Mouse (Mus musculus): ENCODE measurements at regions not wholly inside any gene's neighbourhood (a gene's known extent, or its start where the extent isn't known, plus 50 kb on each side); places are given as distances from the start of the nearest gene placed in this dataset.

- DNase-seq (ENCODE audit: low read depth, low spot score): no peak
Observed at GRCm38 (mm10) chr8:89906200-89906599, 441.9 kb downstream of the Tox3 start.

DNA sequence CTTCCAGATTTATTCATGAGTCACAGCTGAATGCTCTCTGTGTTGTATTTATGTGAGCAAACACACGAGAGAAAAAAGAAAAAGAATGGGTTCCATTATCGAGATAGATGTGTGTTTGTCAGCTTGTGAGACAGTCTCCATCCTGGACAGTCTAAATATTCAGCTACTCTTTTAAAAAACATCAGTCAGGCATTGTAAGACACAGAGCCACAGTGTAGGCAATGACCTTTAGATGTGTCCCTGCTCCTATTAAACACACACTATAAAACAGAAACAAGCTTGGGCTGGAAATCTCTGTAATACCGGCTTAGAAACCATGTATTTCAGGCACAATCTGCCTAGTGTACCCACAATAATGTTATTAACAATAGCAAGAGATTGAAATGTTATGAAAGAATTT is 442.6 kb downstream of the Tox3 start:
- DNase-seq (ENCODE audit: low read depth, low spot score): no peak

GRCm38 (mm10) chr8:89903346-89903745 is 444.8 kb downstream of the Tox3 start:
- DNase-seq (ENCODE audit: low read depth, low spot score): no peak

DNA sequence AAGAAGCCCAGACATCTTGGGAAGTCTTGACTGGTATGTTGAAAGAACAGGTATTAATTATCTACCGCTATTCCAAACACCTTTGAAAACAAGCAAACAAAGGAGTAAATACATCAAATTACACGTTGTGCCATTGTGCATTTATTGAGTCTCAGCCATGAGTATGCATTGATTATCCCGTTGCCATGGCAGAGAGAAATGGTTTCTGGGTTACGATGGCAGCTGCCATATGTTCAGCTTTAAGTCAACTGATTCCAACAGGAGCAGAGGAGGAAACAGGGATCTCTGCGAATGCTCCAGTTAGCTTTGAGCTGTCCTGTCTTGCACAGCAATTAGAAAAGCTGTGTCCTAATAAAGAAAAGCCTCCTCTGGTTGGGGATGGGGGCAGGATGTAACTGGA is 475.4 kb downstream of the Tox3 start:
- DNase-seq (ENCODE audit: low read depth, low spot score): no peak

GRCm38 (mm10) chr8:89871966-89872365 is 476.2 kb downstream of the Tox3 start:
- no peak for DNase-seq (ENCODE audit: low read depth, low spot score)

DNA sequence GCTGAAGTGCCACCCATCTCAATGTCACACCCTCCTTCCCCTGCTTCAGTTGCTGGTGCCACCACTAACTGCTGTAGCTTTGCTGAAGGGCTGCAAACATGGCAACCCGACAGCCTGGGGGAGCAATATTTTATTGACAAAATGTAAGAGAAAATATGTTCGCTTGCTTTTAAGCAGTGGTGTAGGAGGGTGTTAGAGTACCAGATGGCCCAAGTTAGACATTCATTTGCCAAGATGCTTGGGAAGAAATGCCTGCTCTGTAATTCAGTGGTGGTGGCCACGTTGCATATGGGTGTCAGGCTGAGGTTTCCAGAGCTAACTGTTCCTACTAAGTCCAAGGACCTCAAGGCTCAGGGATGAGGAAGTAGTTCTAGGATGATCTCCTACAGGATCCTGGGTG is 488.3 kb downstream of the Tox3 start:
- DNase-seq (ENCODE audit: low read depth, low spot score): no peak

DNA sequence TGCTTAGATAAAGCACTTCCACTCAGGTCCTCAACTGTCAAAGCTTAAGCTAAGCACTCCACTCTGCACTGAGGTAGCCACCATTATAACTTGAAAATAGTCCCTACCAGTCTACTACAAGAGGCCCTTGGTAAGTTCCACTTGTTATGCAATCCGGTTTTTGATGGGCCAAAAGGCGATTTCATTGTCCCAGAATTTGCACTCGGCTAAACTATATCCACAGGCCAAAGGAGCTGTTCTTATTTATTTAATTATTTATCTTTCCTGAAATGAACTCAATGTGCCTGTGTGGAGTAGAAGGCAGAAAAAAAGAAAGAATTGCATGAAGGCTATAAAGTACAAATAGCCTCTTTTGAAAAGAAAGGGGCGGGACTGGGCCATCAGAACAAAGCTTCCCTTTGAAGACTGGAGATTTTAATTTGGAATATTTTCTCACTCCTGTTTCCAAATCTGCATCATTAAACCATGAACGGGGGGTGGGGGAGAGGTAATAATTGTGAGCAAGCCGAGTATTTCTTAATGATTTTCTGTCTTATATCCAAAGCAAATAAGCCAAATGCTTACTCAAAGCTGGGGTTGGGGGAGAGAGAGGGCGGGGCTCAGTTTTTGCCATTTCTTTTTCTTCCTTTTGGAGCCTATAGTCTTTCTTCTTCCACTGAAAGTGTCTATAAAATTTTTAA is 489.3 kb downstream of the Tox3 start:
- no peak for DNase-seq (ENCODE audit: low read depth, low spot score)

DNA sequence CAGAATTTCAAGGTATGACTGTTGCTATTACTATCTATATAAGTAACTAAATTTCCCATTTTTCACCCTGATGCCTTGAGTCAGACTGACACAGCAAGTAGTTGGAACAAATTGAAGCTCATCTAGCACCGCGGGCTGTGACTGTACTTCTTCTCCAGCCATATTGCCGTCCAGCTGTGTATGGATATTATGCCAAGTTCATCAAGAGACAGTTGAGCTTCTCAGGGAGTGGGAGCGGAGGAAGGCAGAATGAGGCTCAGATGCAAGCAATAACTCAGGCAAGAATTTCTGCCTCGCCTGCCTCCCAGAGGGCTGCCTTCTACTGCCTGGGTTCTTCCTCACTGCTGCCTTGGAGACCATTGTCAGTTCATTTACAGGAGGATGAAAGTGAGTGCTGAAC is 492.6 kb downstream of the Tox3 start:
- DNase-seq (ENCODE audit: low read depth, low spot score): no peak

DNA sequence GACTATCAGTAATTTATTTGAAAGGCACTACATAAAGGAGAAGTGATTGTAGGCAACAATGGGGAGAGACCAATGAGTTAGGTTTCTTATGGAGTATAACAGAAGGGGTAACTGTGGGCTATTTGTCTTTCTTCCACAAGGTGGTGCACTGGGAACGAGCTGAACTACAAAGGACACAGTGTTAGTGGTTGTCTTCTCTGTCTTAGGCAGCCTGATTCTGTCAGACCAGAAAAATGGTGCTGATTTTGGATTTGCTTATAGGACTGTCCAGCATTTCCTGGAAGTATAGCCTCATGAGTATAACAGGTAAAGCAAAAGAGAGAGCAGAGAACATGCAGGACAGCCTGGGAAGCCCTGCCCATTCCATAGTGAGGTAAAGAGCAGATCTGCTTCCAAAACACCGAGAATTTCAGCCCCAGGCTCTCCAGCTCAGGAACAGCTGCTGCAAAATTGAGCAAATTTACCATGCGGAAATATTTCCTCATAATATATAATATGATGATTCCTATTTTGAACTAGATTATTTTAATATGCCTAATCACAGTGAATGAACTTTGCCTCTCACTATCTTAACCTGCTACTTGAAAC is 497.8 kb downstream of the Tox3 start:
- DNase-seq (ENCODE audit: low read depth, low spot score): peak; percentile 40

DNA sequence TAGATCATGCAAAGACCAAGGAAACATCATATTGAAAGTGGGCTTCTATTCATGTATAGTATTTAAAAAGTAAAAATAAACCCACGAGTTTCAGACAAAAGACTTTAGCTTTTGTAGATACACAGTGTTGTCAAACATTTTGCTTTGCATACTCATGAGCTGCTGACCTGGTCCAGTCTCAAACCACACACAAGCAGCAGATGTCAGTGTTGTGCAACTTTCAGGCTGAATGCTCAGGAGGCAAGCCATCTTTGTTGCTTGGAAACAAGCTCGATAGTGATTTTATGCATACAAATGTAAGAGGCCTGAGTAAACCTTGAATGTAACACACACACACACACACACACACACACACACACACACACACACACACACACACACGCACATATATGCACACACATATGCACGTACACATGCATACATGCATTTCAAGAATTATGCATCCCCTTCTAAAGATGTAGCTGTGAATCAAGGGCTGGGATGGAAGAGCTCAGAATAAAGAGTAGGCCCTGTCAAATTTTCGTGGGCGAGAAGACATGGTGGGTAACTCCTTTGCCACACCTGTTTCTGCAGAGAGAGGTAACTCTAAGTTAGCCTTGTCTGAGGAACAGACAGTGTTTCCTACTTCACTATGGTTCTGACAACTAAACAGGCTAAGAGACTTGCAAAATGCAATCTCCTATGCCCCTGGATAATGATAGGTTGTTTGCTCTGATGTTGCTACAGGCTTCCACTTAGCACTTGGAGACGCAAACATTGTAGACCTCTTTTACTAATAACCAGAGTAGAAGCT is 498.5 kb downstream of the Tox3 start:
- no peak for DNase-seq (ENCODE audit: low read depth, low spot score)

DNA sequence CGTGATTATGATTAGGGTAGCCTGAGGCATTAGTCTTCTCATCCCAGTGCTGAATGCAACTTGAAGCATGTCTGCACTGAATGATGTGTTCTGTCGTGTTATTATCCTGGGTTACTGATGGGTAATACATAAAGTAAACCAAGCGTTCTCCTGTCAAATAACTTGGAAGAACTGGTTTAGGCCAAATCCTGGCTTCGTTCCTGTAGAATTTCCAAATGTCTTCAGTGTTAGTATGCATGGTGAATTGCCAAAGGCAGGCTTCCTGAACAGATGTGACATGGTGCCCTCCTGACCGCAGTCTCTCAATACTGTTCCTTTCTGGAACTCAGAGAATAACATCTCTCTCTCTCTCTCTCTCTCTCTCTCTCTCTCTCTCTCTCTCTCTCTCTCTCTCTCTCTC is 509.6 kb downstream of the Tox3 start:
- DNase-seq (ENCODE audit: low read depth, low spot score): no peak

DNA sequence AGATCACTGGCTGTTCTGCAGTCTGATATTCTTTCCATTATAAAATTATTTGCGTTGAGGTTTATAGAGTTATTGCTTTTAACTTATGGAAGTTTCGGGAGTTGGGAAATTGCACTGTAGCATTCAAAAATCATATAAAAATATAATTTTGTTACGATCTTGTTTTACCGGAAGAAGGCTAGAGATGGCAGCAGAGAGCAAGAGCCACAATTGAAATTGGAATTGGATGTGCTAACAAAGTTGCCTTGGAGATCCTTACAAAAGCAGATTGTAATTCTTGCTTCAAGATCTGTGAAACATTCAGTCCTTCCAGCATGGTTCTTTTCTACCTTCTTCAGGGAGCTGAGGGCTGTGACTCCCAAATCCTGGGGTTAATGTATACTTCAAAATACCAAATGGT is 514.4 kb downstream of the Tox3 start:
- DNase-seq (ENCODE audit: low read depth, low spot score): no peak

GRCm38 (mm10) chr8:89824586-89824985 is 523.6 kb downstream of the Tox3 start:
- DNase-seq (ENCODE audit: low read depth, low spot score): no peak

DNA sequence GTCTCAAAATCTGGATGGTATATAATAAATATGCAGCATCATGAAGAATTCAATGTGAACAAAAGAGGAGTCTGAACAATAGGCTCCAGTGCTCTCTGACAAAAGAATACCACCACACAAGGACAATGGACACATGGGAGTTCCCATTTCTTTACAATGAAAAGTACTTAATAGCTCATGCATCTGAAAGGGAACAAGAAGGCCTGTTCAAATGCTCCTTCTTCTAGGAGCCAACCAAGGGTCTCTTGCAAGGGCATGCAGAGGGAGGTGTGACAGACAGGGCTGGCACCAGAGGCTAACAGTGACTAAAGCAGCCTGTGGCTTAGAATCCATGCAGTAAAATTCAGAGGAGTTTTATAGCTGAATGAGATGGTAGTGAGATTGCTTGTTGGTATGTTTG is 524.5 kb downstream of the Tox3 start:
- DNase-seq (ENCODE audit: low read depth, low spot score): no peak

DNA sequence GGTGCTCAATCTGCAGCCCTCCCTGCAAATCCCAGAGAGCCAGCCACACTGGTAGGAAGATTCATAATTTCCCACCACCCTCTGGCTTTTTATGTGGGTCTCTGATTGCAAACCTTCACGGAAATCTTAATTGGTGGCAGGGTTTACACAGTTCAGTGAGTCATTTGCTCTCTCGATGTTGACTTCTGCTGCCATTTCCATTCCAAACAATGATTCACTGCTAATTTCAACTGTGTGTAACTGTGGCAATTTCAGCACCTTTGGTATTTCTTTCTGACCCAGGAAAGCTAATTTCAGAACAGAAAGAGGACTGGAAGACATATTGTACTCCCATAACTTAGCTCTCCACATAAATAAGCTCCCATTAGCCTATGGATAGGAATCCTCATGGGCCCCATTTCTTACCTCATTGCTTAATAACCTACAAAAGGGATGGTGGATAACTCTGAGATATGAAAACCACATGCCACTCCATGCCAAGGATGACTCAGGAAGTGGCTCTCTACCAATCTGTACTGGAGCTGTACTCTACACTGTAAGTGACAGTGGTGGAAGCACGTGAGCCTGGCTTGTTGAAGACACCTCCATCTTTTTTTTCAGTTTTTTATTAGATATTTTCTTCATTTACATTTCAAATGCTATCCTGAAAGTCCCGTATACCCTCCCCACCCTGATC is 536.0 kb downstream of the Tox3 start:
- DNase-seq (ENCODE audit: low read depth, low spot score): no peak

GRCm38 (mm10) chr8:89788296-89788695 is 559.8 kb downstream of the Tox3 start:
- no peak for DNase-seq (ENCODE audit: low read depth, low spot score)

DNA sequence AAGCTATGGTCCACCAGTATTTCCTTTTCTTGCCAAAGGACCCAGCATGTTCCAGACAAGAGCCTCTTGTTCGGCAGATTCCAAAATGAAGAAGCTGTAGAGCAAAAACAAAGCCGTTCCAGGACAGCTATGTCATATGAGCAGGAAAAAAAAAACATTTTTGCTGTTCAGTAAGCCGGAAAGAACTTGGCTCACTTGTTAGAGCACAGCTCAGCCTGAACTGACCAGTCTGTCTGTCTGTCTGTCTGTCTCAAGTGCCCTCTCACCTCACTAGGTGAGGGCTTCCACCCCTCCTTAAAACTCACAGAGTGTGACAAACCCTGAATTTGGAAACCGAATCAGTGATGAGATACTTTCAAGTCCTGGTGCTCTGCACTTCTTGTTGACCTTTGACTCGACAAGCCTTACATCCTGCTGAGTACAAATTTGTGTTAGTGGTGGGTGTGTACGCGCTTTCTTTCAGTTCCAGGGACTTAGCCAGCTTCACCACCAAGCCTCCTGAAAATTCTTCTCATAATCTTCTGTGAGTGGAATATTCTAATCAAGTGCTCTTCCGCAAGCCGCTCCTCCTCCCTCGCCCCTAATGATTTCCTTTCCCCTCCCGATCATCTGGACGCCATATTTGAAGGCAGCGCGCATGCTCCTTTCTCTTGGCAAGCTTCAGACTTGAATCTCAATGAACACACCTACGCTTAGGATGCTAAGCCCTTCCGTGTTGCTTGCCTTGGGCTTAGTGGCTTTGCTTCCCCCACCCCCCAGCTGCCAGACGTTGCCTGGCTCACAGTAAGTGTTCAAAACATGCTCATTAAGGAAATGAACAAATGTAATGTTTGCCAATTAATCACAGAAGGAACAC is 560.9 kb downstream of the Tox3 start:
- no peak for DNase-seq (ENCODE audit: low read depth, low spot score)

DNA sequence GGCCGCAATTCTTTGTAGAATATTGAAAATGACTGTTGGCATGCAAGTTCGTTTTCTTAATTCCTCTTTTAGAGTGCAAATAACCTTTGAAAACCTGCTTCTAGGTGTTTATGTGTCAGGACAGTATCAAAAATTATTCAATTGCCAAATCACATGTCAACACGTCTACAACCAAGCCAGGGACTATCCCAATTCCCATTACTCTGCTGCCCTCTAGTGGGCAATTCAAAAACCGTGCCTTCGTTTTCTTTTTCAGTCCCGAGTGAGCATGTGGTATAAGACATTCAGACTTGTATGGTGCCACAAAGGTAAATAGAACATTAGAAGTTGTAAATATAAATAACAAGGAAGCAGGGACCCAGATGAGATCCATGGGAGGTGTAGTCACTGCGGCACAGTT is 563.1 kb downstream of the Tox3 start:
- DNase-seq (ENCODE audit: low read depth, low spot score): peak; percentile 39

DNA sequence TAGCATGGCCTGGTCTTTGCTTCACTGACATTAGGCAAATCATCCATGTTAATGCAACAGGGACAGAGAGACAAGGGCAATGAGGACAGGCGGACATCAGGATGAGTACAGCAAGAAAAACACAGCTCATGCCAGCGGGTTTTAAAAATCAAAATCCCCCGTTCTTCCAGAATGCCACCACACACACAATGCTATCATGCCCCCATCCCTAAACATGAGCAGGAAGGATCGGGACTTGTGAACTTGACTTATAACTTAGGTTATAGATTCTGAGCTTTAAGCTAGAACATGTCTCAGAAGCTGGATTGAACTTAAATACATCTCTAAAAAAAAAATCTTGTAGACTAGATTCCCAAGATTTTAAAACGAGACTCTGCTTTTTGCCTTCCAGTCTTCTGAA is 564.8 kb downstream of the Tox3 start:
- no peak for DNase-seq (ENCODE audit: low read depth, low spot score)

DNA sequence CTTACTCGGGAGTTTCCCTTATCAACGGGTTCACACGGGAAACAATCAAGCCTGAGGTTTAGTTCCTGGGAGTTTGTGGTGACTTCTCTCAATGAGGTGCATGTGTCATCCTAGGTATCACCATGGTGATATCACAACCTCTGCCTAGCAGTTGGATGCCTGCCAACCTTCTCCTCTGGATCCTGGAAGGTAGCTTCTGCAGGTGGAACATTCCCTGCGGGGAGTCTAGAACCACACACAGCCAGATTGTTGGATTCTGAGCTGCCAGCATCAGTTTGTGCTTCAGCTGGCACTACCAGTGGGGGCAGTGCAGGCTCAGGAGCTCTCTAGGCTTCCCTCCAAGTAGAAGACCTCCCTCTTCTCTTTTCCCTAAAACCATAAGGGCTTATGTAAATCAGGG is 581.8 kb downstream of the Tox3 start:
- no peak for DNase-seq (ENCODE audit: low read depth, low spot score)

DNA sequence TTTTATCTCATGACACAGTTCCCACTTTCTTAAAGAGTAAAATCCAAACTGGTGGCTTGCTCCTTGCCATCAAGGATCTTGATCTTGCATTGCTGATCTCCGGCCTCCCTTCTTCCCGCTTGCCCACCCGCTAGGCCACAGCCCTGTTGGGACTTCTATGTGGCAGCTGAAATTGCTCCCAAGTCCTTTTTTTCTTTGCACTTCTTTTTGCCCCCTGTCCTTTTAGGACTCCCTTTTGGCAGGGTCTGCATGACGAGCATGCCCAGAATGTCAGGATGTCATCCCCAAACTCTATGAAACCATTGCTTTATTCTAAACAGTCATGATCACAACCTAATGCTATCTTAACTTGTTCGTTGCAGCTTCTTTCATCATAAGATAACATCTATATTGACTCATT is 588.6 kb downstream of the Tox3 start:
- DNase-seq (ENCODE audit: low read depth, low spot score): no peak

DNA sequence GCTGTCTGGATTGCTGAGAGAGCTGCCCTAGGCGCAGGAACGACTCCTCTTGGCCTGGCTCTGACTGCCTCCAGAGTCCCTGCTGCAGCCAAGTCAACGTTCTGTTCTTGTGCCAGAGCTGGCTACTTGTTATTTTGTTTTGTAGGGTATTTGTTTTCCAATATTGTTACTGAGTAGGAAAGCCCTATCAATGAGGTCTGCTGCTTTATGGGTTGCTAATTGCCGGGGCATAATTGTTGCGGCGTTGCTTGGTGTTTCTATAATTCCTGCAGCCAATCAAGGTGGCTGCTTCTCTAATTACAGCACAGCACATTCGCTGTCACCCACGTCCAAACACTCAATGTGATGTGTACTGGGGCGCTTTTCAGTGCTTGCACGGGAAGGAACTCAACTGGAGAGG is 589.4 kb downstream of the Tox3 start:
- no peak for DNase-seq (ENCODE audit: low read depth, low spot score)
